Mouse (Mus musculus) urinary bladder, postnatal 25 days (tissue): Measurements from ENCODE around the gene Kcnk4.
"Not testable (repeated sequence)": the region's sequence is repeated elsewhere in the genome, so short reads cannot be mapped to it uniquely, and the experiment has no call there.

Source experiments
- DNase-seq: peaks from one replicate; pipeline ENCODE4 v3.0.0; 2022; ENCODE audit warnings: low spot score

The Kcnk4 gene

DNA sequence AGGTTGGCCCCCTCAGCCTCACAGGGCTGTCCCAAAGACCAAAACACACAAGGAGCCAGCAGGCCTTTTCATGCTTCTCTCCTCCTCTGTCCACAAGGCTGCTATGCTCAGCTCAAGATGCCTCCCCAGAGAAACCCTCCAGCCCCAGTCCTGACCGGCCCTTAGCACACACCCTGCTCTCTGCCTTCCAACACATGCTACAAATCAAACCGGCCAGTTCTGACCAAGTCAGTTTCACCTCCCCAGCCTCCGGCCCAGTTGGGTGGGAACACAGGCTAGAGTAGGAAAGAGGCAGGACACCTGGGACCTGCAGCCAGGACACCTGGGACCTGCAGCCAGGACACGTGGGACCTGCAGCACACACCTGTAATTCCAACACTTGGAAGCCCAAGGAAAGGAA lies 17.8 kb downstream of the Kcnk4 start:
- DNase-seq: no peak

DNA sequence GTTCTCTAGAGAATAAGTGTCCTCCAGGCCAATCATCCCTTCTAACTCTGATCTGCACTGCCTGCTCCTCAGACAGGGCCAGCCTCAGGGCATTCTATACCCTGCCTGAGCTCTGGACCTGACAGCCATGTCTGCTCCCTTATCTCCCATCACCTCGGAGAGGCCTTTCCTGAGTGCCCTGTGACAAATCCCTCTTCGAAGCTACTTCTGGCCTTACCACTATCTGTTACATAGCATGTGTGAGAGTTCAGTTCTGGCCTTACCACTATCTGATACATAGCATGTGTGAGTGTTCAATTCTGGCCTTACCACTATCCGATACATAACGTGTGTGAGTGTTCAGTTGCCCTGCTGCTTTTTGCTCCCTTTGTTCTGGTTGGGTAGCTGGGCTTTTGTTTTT lies 19.0 kb downstream of the Kcnk4 start:
- no peak for DNase-seq

- no peak for DNase-seq
Observed at GRCm38 (mm10) chr19:6914540-6914939, 19.8 kb downstream of the Kcnk4 start.

- DNase-seq: no peak
Observed at GRCm38 (mm10) chr19:6913991-6914390, 20.3 kb downstream of the Kcnk4 start.

GRCm38 (mm10) chr19:6913036-6913435 lies 21.3 kb downstream of the Kcnk4 start:
- no peak for DNase-seq

- no peak for DNase-seq
Observed at GRCm38 (mm10) chr19:6912205-6912970, 21.9 kb downstream of the Kcnk4 start.

GRCm38 (mm10) chr19:6911101-6912074 lies 22.9 kb downstream of the Kcnk4 start:
- no peak for DNase-seq

DNA sequence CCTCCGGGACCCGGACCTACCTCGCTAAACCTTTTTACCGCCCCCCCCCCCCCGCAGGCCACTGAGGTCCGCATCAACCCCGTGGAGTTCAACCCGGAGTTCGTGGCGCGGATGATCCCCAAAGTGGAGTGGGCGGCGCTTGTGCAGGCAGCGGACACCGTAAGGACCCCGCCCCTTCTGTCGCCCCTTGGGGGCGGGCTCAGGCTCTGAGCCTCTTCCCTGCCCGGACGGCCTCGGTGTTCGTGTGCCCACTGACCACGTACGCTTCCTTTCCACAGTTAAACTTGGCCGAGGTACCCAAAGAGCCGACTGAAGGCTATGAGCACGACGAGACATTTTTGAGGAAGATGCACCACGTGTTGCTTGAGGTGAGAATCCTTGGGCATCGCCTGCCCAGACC lies 24.0 kb downstream of the Kcnk4 start:
- not testable (repeated sequence) for DNase-seq

DNA sequence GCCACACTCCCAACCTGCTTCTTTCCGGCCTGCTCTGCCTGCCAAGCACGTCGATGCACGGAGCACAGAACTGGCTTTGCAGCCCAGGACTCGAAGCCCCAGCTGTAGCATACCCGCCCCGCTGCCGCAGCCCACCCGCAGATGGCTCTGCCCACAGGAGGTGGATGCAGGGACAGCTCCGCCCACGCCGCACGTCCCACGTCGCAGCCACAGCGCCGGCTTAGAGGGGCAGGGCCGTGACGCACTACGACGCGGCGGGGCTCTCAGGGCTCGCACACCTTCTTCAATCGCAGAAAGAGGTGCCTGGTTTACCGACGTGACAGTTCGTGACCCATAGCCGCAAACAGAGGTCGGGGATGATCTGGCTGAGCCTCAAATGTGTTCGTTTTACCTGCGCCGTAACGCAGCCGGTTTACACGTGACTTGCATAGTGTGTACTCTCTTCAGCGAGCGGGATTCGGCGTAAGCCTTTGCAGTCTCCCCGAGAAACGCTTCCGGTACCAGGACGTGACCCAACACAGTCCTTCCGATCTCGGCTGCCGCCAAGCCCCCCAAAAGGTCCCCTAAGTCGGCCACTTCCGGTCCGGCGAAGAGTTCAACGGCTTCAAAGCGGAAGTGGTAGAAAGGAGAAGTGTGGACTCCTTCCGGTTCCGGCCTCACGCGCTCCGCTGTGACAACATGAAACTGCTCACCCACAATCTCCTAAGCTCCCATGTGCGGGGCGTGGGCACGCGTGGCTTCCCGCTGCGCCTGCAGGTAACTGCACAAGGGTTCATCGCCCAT lies 24.6 kb downstream of the Kcnk4 start, which contains the start of the genes Trmt112 and Prdx5:
TSS of gene Trmt112 (plus strand) at position 192 of the 783 bp plus-strand sequence.
TSS of gene Prdx5 (minus strand) at position 600 of the 783 bp plus-strand sequence.
- DNase-seq: peak; percentile 74

GRCm38 (mm10) chr19:6909021-6909420 lies 25.3 kb downstream of the Kcnk4 start:
- DNase-seq: no peak

DNA sequence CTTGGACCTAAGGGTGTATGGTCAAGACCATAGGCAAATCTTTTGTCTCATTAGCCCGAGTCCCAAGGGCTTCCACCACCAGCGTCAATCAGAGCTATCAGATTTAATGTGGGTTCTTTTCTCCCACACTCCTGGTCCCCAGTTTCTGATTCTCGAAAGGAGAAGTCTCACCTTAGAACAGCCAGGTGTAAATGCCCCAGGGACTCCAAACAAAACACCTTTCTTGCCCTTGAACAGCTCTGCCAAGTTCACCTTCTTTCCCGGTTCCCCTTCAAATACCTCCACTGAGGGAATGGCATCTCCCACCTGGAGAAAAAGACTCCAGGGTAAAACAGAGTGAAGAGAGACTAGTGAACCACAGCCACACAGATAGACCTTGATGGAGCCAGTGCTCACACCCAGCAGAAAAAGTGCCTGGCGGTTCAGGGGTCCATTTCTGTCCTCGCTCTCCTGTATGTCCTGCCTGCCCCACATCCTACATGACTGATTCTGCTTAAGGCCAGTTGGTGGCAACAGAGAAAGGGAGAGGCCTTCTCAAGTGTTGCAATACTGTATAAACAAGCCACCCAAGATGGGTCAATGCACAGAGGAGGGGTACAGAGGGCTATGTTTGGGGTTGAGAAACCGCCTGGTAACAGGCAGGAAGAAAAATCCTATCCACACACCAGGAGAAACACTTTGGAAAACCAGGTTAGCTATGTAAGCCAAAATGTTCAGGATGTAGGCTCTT lies 26.3 kb downstream of the Kcnk4 start:
- no peak for DNase-seq

- no peak for DNase-seq
Observed at GRCm38 (mm10) chr19:6907094-6907493, 27.2 kb downstream of the Kcnk4 start.

- no peak for DNase-seq
Observed at GRCm38 (mm10) chr19:6906199-6906598, 28.1 kb downstream of the Kcnk4 start.

DNA sequence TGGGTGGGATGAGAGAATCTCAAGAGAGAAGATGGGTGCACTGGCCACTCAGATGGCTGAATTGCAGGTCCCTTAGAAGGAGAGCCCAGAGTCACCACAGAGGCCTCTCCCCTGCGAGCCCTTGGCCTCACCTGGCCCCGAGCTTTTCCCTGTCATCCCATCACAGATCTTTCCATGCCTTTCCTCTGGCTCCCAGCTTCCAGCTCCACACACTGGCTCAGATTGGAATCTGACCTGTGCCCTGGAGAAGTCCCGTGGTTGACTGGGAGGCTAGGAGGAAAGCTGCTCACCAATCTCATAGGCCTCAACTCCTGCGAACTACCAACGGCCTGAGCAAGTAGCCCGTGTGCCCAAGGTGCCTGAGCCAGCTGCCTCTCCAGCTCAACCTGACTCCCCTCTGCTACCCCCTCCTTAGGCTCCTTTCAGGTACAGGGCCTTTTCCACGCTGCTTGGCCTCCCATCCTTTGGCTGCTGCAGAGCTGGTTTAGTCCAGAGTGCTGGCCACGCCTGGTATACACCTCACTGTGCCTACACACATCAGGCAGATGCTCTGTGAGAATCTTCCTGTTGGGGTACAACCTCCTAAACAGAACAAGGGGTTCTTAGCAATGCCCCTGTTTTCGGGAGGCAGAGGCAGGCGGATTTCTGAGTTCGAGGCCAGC lies 28.7 kb downstream of the Kcnk4 start:
- no peak for DNase-seq

DNA sequence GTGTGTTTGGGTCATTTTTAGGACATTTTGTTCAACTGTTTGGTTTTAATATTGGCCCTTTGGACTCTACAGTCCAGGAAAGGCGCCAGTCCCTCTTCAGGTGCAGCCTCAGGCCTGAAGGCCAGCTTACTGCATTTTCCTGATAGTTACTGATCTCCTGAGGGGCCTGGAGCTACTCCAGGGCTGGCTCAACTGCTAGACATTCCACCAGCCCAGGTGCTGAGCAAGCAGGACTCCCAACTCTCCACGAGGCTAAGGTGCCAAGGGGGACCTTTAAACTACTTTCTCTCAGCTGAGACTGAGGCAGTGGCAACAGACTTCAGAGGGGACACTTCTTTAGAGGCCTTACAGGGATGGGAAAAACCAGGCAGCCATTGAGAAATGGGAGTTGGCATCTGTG lies 29.5 kb downstream of the Kcnk4 start:
- DNase-seq: no peak

DNA sequence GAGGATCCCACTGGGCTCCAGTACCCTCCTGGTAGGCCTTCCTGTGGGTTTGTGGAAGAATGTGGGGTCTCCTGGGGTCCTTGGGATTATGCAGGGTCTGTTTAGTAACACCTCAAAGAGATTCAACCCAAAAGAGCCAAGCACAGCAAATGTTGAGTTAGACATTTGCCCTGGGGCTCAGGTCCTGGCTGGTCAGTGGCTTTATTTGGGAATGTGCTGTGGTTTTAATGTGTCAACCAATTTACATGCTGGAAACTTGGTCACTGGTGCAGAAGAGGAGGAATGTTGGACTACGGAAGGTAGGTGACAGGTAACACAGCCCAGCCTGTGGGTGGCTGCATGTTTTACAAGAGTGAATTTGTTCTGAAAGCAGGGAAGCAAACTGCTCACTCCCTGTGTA lies 31.3 kb downstream of the Kcnk4 start:
- no peak for DNase-seq

GRCm38 (mm10) chr19:6899641-6900040 lies 34.7 kb downstream of the Kcnk4 start:
- DNase-seq: no peak

DNA sequence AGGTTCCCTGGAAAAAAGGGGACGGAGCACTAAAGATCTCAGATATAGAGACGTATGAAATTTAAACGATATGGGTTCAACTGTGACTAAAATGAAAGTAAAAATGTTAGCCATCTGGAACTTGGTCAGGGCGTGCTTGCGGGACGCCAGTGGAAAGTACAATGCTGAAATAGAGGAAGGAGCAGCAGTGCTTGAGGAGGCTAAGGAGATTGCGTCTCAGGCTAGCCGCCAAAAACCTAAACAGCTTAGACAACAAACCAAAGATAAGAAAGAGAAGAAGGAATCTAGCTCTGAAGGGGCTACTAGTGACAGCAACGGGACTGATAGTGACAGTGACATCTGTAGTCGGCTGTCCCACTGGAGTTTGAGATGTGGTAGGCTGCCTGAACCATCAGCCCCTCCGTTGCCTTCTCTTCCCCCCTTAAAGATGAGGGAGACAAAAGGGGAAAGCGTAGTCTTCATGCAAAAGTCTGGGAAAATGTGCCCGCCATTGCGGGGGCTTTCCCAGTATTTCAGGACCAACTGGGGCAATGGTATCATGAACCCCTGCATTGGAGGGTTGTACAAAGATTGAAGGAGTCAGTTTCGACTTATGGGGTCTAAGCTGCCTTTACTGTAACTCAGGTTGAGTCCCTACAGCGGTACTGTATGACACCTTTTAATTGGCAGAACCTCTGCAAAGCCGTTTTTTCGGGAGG lies 38.6 kb downstream of the Kcnk4 start:
- not testable (repeated sequence) for DNase-seq

GRCm38 (mm10) chr19:6893731-6894451 lies 40.4 kb downstream of the Kcnk4 start:
- DNase-seq: no peak
